ENCODE assay signal across 7 mouse cellular contexts in genomic region chr2:76338215-76339156, GRCm38 (mm10). TPM values are rescaled to one million over a fixed set of nuclear protein-coding genes. Genes with fewer than 3 reads are reported as not detected.
A peak's percentile ranks its signal among the peaks of the same experiment; 100 is the strongest.
DNase-seq lines count a peak whose midpoint lies in the region; ATAC-seq lines count a peak whose summit lies in the region.

Gene Pde11a (minus strand): TSS chr2:76338774.

- ATAC-seq in embryonic facial prominence, embryonic 12.5 days (ENCODE audit: insufficient number of reproducible peaks, insufficient read depth, low FRiP score, low TSS enrichment): peak; percentile 80
- peak; percentile 40 for ATAC-seq in hindbrain, embryonic 12.5 days (ENCODE audit: low FRiP score)

- H3K36me3 ChIP-seq in embryonic facial prominence, embryonic 12.5 days: no peaks in the 10 kb centered on the region
- H3K36me3 ChIP-seq in hindbrain, embryonic 12.5 days: no peaks in the 10 kb centered on the region
- no peaks in the 10 kb centered on the region for H3K36me3 ChIP-seq in midbrain, embryonic 10.5 days

- H3K4me1 ChIP-seq in embryonic facial prominence, embryonic 12.5 days: peaks cover 7% of the 10 kb centered on the region; the same call in 1 of the 2 replicates
- H3K4me1 ChIP-seq in hindbrain, embryonic 12.5 days: peaks cover 10% of the 10 kb centered on the region
- H3K4me1 ChIP-seq in midbrain, embryonic 10.5 days: peaks cover 12% of the 10 kb centered on the region

- peak within 1 kb of the TSS; percentile 44 for H3K4me3 ChIP-seq in embryonic facial prominence, embryonic 12.5 days
- peak within 1 kb of the TSS; percentile 47 for H3K4me3 ChIP-seq in hindbrain, embryonic 12.5 days
- H3K4me3 ChIP-seq in midbrain, embryonic 10.5 days: peak within 1 kb of the TSS; percentile 58

- intact Hi-C loops in left cerebral cortex, postnatal 4 days (cut with DNase I): no loop called here

- no peaks in the 10 kb centered on the region for H3K9me3 ChIP-seq in embryonic facial prominence, embryonic 12.5 days
- no peaks in the 10 kb centered on the region for H3K9me3 ChIP-seq in hindbrain, embryonic 12.5 days (replicated peaks)
- no peaks in the 10 kb centered on the region for H3K9me3 ChIP-seq in midbrain, embryonic 10.5 days (replicated peaks)

- H3K9ac ChIP-seq in embryonic facial prominence, embryonic 12.5 days: peak within 1 kb of the TSS; percentile 4; the same call in 1 of the 2 replicates
- H3K9ac ChIP-seq in hindbrain, embryonic 12.5 days: peak within 1 kb of the TSS; percentile 54

- H3K4me2 ChIP-seq in embryonic facial prominence, embryonic 12.5 days (replicated peaks): peak within 1 kb of the TSS; percentile 75
- peak within 1 kb of the TSS; percentile 95 for H3K4me2 ChIP-seq in hindbrain, embryonic 12.5 days (replicated peaks)

- peaks cover 24% of the 10 kb centered on the region for H3K27me3 ChIP-seq in embryonic facial prominence, embryonic 12.5 days
- H3K27me3 ChIP-seq in hindbrain, embryonic 12.5 days: peaks cover 21% of the 10 kb centered on the region
- H3K27me3 ChIP-seq in midbrain, embryonic 10.5 days (ENCODE audit: low read depth, poor library complexity, severe bottlenecking): peaks cover 36% of the 10 kb centered on the region

- 16% methylated on average over 38 of the region's 41 CpGs for WGBS in embryonic facial prominence, embryonic 12.5 days
- WGBS in hindbrain, embryonic 12.5 days: 16% methylated on average over 40 of the region's 41 CpGs
- WGBS in midbrain, embryonic 10.5 days: 16% methylated on average over 41 of the region's 41 CpGs

- no peak within 1 kb of the TSS for H3K27ac ChIP-seq in embryonic facial prominence, embryonic 12.5 days
- no peak within 1 kb of the TSS for H3K27ac ChIP-seq in hindbrain, embryonic 12.5 days
- H3K27ac ChIP-seq in midbrain, embryonic 10.5 days (replicated peaks): peak within 1 kb of the TSS; percentile 66

- DNase-seq in urinary bladder, postnatal 14 days (ENCODE audit: low spot score): peak; percentile 12
- DNase-seq in urinary bladder, postnatal 4 days (ENCODE audit: low spot score in 2 of 2): no peak
- peak; percentile 24 for DNase-seq in left cerebral cortex, postnatal 4 days
- DNase-seq in midbrain, embryonic 10.5 days (ENCODE audit: low spot score): peak; percentile 47
- DNase-seq in testis, postnatal 10 days (ENCODE audit: low spot score): peak; percentile 45

RNA-seq across cellular contexts. Expression of gene Pde11a, which starts in this region (rescaled TPM):
- polyA plus RNA-seq in embryonic facial prominence, embryonic 12.5 days (2016; fragmentation: Nextera tagmentation; extraction: Ambion mirVana): 0.18 and 0.24 TPM in 2 replicates
- polyA plus RNA-seq in hindbrain, embryonic 12.5 days (2016; fragmentation: Nextera tagmentation; extraction: Ambion mirVana): 0.18 and 0.46 TPM in 2 replicates
- 1 to 10 TPM; 1.4 to 2.2 TPM for total RNA-seq in left cerebral cortex, postnatal 4 days (2021)
- 0.14 and 0.51 TPM in 2 replicates for polyA plus RNA-seq in midbrain, embryonic 10.5 days (2016; fragmentation: Nextera tagmentation; extraction: Ambion mirVana)

Comparison
In these comparisons a context has a peak if more than half of its experiments do, and no peak if none do; other contexts are left out.
1. DNase-seq: peak in urinary bladder, postnatal 14 days (single experiment), left cerebral cortex, postnatal 4 days (single experiment) and testis, postnatal 10 days (single experiment); none in urinary bladder, postnatal 4 days (0 of 2).
2. Peak in ATAC-seq, H3K4me3 ChIP-seq, H3K9ac ChIP-seq and H3K4me2 ChIP-seq in embryonic facial prominence, embryonic 12.5 days; RNA of the gene not detected or under 1 TPM.
3. Peak in ATAC-seq, H3K4me3 ChIP-seq, H3K9ac ChIP-seq and H3K4me2 ChIP-seq in hindbrain, embryonic 12.5 days; RNA of the gene not detected or under 1 TPM.
4. Peak in DNase-seq, H3K4me3 ChIP-seq and H3K27ac ChIP-seq in midbrain, embryonic 10.5 days; RNA of the gene not detected or under 1 TPM.
5. Peak in every context shown above with its lines, with median percentiles within 50 percentile points of each other: H3K4me3 ChIP-seq.